ENCODE assay signal across 8 mouse cellular contexts in the genomic region with DNA sequence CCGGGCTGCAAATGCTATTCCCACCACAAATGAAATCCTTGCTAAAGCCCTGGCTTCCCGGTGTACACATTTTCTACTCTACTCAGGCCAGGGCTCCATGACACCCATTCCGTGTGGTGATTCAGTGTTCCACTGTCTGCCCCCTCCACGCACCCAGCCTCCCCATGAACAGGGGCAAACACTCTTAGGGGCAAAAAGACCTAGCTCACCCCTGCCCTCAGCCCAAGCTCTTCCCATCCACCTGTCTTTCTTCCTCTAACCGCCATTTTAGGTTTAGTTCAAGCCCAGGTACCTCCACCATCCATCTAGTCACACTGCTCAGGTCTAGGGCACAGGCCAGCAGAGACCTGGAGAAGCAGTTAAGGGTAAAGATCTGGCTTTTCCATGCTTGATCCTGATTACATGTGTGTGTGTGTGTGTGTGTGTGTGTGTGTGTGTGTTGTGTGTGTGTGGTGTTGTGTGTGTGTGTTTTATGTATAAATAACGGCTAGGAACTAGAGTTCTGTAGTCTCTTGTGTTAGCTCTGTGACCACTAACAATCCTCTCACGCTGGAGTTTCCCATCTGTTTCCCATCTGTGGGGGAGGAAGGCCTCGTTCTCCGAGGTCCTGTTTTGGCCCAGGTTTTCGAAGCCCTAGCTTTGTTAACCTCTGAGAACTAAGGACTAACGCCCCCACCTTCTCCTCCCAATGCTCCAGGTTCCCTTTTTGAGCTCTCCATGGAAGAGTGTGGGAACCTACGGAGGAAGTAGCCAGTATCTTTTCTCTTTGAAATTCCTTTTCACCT. TPM values are rescaled to one million over a fixed set of nuclear protein-coding genes. Genes with fewer than 3 reads are reported as not detected.
DNase-seq lines count a peak whose midpoint lies in the region; ATAC-seq and TF ChIP-seq lines count a peak whose summit lies in the region.

No protein-coding gene starts in this region.

- peaks cover 35% of the 10 kb centered on the region for H3K36me3 ChIP-seq in erythroblast, embryonic 14.5 days (ENCODE audit: control insufficient read depth)
- H3K36me3 ChIP-seq in embryonic facial prominence, embryonic 13.5 days, result peaks cover 30% of the 10 kb centered on the region
- H3K36me3 ChIP-seq in intestine, embryonic 16.5 days (ENCODE audit: control insufficient read depth, insufficient read depth, low read length), result peaks cover 11% of the 10 kb centered on the region
- peaks cover 39% of the 10 kb centered on the region for H3K36me3 ChIP-seq in myocyte (ENCODE audit: control insufficient read depth, insufficient read depth)

- H3K9ac ChIP-seq in embryonic facial prominence, embryonic 13.5 days, result peak overlapping the region; percentile 97
- H3K9ac ChIP-seq in intestine, embryonic 16.5 days (ENCODE audit: low read depth, low read length), result peak overlapping the region; percentile 98

- no peaks in the 10 kb centered on the region for H3K9me3 ChIP-seq in erythroblast, embryonic 14.5 days (ENCODE audit: control insufficient read depth, low read length)
- H3K9me3 ChIP-seq in embryonic facial prominence, embryonic 13.5 days, result no peaks in the 10 kb centered on the region
- H3K9me3 ChIP-seq in intestine, embryonic 16.5 days (ENCODE audit: control insufficient read depth, low read length), result no peaks in the 10 kb centered on the region

- peak overlapping the region; percentile 59 for H3ac ChIP-seq in myocyte (ENCODE audit: control insufficient read depth, insufficient read length)

- no peak for ATAC-seq in erythroblast, adult 5-6 weeks (replicated peaks; ENCODE audit: low FRiP score, poor library complexity, severe bottlenecking)
- no peak for ATAC-seq in embryonic facial prominence, embryonic 13.5 days (ENCODE audit: insufficient number of reproducible peaks, insufficient read depth, low FRiP score, low TSS enrichment, low read depth)
- ATAC-seq in intestine, embryonic 16.5 days, result peak; percentile 6

- DNase-seq in CD4-positive helper T cell, adult 2 months (ENCODE audit: low read depth, low spot score), result peak; percentile 14
- DNase-seq in adrenal gland, postnatal 25 days, result no peak
- no peak for DNase-seq in right cerebral cortex, adult 2 months (ENCODE audit: low spot score in 2 of 2)

- peak overlapping the region; percentile 84 for H3K4me3 ChIP-seq in erythroblast, embryonic 14.5 days (replicated peaks)
- H3K4me3 ChIP-seq in embryonic facial prominence, embryonic 13.5 days, result peak overlapping the region; percentile 76
- H3K4me3 ChIP-seq in intestine, embryonic 16.5 days (ENCODE audit: low read length), result peak overlapping the region; percentile 85
- H3K4me3 ChIP-seq in myocyte, result peak overlapping the region; percentile 82

- WGBS in embryonic facial prominence, embryonic 13.5 days, result 37% methylated on average over 12 of the region's 12 CpGs
- 42% methylated on average over 12 of the region's 12 CpGs for WGBS in intestine, embryonic 16.5 days

- no peak for TF ChIP-seq POLR2A in myocyte (IDR thresholded peaks at IDR 0.05; ENCODE audit: insufficient read length, low read depth)

- peak overlapping the region; percentile 73 for H3K4me2 ChIP-seq in embryonic facial prominence, embryonic 13.5 days
- H3K4me2 ChIP-seq in intestine, embryonic 16.5 days (ENCODE audit: low read depth, low read length), result peak overlapping the region; percentile 56
- H3K4me2 ChIP-seq in myocyte (ENCODE audit: low read depth), result peak overlapping the region; percentile 79

- H3K4me1 ChIP-seq in erythroblast, embryonic 14.5 days (ENCODE audit: control insufficient read depth), result peaks cover 38% of the 10 kb centered on the region
- peaks cover 39% of the 10 kb centered on the region for H3K4me1 ChIP-seq in embryonic facial prominence, embryonic 13.5 days
- peaks cover 4% of the 10 kb centered on the region; the same call in 1 of the 2 replicates for H3K4me1 ChIP-seq in intestine, embryonic 16.5 days (ENCODE audit: control insufficient read depth, insufficient read depth, low read length)

- peak overlapping the region; percentile 95 for H3K27ac ChIP-seq in embryonic facial prominence, embryonic 13.5 days
- peak overlapping the region; percentile 96; the same call in 1 of the 2 replicates for H3K27ac ChIP-seq in intestine, embryonic 16.5 days (ENCODE audit: low read length)

- H3K27me3 ChIP-seq in erythroblast, embryonic 14.5 days (ENCODE audit: control insufficient read depth), result no peaks in the 10 kb centered on the region
- H3K27me3 ChIP-seq in embryonic facial prominence, embryonic 13.5 days, result no peaks in the 10 kb centered on the region
- no peaks in the 10 kb centered on the region for H3K27me3 ChIP-seq in intestine, embryonic 16.5 days (replicated peaks; ENCODE audit: control insufficient read depth, insufficient read depth, low read length)
- H3K27me3 ChIP-seq in myocyte (ENCODE audit: control insufficient read depth, insufficient read depth, insufficient read length), result no peaks in the 10 kb centered on the region

- H3K79me2 ChIP-seq in myocyte (ENCODE audit: control insufficient read depth, insufficient read depth), result peaks cover 19% of the 10 kb centered on the region

TF ChIP-seq in myocyte, 11 proteins besides CTCF, POLR2A, EP300 and RAD21:
- TF ChIP-seq TCF12 (IDR thresholded peaks at IDR 0.05; ENCODE audit: insufficient read depth, poor library complexity, severe bottlenecking), result no peak
- no peak for TF ChIP-seq TCF3 (IDR thresholded peaks at IDR 0.05; ENCODE audit: insufficient read length, low read depth)
- TF ChIP-seq REST (IDR thresholded peaks at IDR 0.05; ENCODE audit: insufficient read depth, insufficient read length), result no peak
- TF ChIP-seq MYOD1 (IDR thresholded peaks at IDR 0.05; ENCODE audit: control insufficient read depth in 1 of 3, insufficient read length in 2 of 3, low read depth in 2 of 3), result no peak
- TF ChIP-seq CEBPB (IDR thresholded peaks at IDR 0.05; ENCODE audit: insufficient read depth, poor library complexity, severe bottlenecking), result no peak
- TF ChIP-seq MAX (IDR thresholded peaks at IDR 0.05; ENCODE audit: low read depth), result no peak
- no peak for TF ChIP-seq SRF (IDR thresholded peaks at IDR 0.05; ENCODE audit: control insufficient read depth, insufficient read length, low read depth)
- no peak for TF ChIP-seq MYOG (IDR thresholded peaks at IDR 0.05; ENCODE audit: control insufficient read depth in 1 of 3, insufficient read depth in 1 of 3, insufficient read length in 2 of 3, low read depth in 2 of 3)
TF ChIP-seq in myocyte: peak in this region for 0.

RNA-seq across cellular contexts. Expression of gene Adprh, which starts 0.9 kb away (rescaled TPM):
- 15.1 and 15.6 TPM in 2 replicates for polyA plus RNA-seq in erythroblast, embryonic 14.5 days (2012)
- total RNA-seq in erythroblast, adult 5-6 weeks (2015; ENCODE audit: low replicate concordance), result 6.1 and 9.2 TPM in 2 replicates
- total RNA-seq in erythroblast, adult 5-6 weeks (2017; ENCODE audit: low replicate concordance), result 2.2 and 4.6 TPM in 2 replicates
- polyA plus RNA-seq in embryonic facial prominence, embryonic 13.5 days (2015; fragmentation: Nextera tagmentation; extraction: Ambion mirVana), result 125 and 138 TPM in 2 replicates
- polyA plus RNA-seq in intestine, embryonic 16.5 days (2015; fragmentation: Nextera tagmentation; extraction: Ambion mirVana), result 85.1 and 88.9 TPM in 2 replicates
- 124 TPM for polyA plus RNA-seq in myocyte (2012; fragmentation: generic; extraction: Trizol)
- 44.3 and 52.0 TPM in 2 replicates for total RNA-seq in adrenal gland, postnatal 25 days (2021)

RNA-seq across cellular contexts. Expression of gene Cd80, which starts 3.7 kb away (rescaled TPM):
- polyA plus RNA-seq in erythroblast, embryonic 14.5 days (2012), result not detected in 2 replicates
- not detected in 2 replicates for total RNA-seq in erythroblast, adult 5-6 weeks (2015; ENCODE audit: low replicate concordance)
- 0.77 and 0.98 TPM in 2 replicates for total RNA-seq in erythroblast, adult 5-6 weeks (2017; ENCODE audit: low replicate concordance)
- polyA plus RNA-seq in embryonic facial prominence, embryonic 13.5 days (2015; fragmentation: Nextera tagmentation; extraction: Ambion mirVana), result 0.37 and 0.44 TPM in 2 replicates
- 0.18 and 0.27 TPM in 2 replicates for polyA plus RNA-seq in intestine, embryonic 16.5 days (2015; fragmentation: Nextera tagmentation; extraction: Ambion mirVana)
- polyA plus RNA-seq in myocyte (2012; fragmentation: generic; extraction: Trizol), result 27.1 TPM
- total RNA-seq in adrenal gland, postnatal 25 days (2021), result 0.67 TPM in 1 of 2 replicates, not detected in the other

RNA-seq across cellular contexts. Expression of gene Pla1a, which starts 18.7 kb away (rescaled TPM):
- polyA plus RNA-seq in erythroblast, embryonic 14.5 days (2012), result not detected in 2 replicates
- total RNA-seq in erythroblast, adult 5-6 weeks (2015; ENCODE audit: low replicate concordance), result 3.7 TPM in 1 of 2 replicates, not detected in the other
- total RNA-seq in erythroblast, adult 5-6 weeks (2017; ENCODE audit: low replicate concordance), result 0.28 TPM in 1 of 2 replicates, not detected in the other
- 0.20 and 0.69 TPM in 2 replicates for polyA plus RNA-seq in embryonic facial prominence, embryonic 13.5 days (2015; fragmentation: Nextera tagmentation; extraction: Ambion mirVana)
- 1.3 and 1.9 TPM in 2 replicates for polyA plus RNA-seq in intestine, embryonic 16.5 days (2015; fragmentation: Nextera tagmentation; extraction: Ambion mirVana)
- 13.9 TPM for polyA plus RNA-seq in myocyte (2012; fragmentation: generic; extraction: Trizol)
- total RNA-seq in adrenal gland, postnatal 25 days (2021), result 30.8 and 37.4 TPM in 2 replicates

Comparison
In these comparisons a context has a peak if more than half of its experiments do, and no peak if none do; other contexts are left out.
1. RNA of gene Cd80, which starts 3.7 kb away (polyA plus RNA-seq): 27.1 TPM in myocyte (single experiment); 0.37 to 0.44 TPM in embryonic facial prominence, embryonic 13.5 days, 0.18 to 0.27 TPM in intestine, embryonic 16.5 days and not detected in erythroblast, embryonic 14.5 days; every median in the first group is over 10 times any median in the second.
2. Peak in every context shown above with its lines, with median percentiles within 50 percentile points of each other: H3K4me3 ChIP-seq and H3K4me2 ChIP-seq.